In genomic region chr19:43385451-43385850, GRCm38 (mm10) we compare ENCODE assay signal across 11 mouse cellular contexts. TPM values are rescaled to one million over a fixed set of nuclear protein-coding genes. Genes with fewer than 3 reads are reported as not detected.
DNase-seq lines count a peak whose midpoint lies in the region; ATAC-seq and TF ChIP-seq lines count a peak whose summit lies in the region.
"Had no signal": no experiment of that assay in that cellular context is flagged by ENCODE, and none has a peak within 500 bp of the region (broad histone marks: within the 10 kb centered on the region; RNA-seq: fewer than 3 reads in every experiment).

No protein-coding gene starts in this region.

- no peak for DNase-seq in heart, postnatal 36 days
- DNase-seq in hindbrain, postnatal 0 days (ENCODE audit: low spot score) = no peak
- DNase-seq in neural tube, embryonic 10.5 days (ENCODE audit: extremely low spot score, low spot score) = peak; percentile 33
- DNase-seq in thymus, postnatal 25 days = no peak
- no peak for DNase-seq in left cerebral cortex, postnatal 25 days (ENCODE audit: low spot score in 2 of 2)
- no peak for DNase-seq in layer of hippocampus, adult 18-20 months (ENCODE audit: low spot score in 2 of 2)

- H3K27me3 ChIP-seq in heart, embryonic 16.5 days (ENCODE audit: control insufficient read depth, insufficient read depth, low read length) = peaks cover 58% of the 10 kb centered on the region
- peaks cover 43% of the 10 kb centered on the region for H3K27me3 ChIP-seq in embryonic facial prominence, embryonic 12.5 days
- peaks cover 60% of the 10 kb centered on the region for H3K27me3 ChIP-seq in hindbrain, postnatal 0 days (ENCODE audit: insufficient read depth, low read length)

- intact Hi-C loops in heart, postnatal 36 days (cut with DNase I) = loop anchor here (10.0 kb wide), 1 partner anchor 229 kb away; the partner anchor contains the start of gene Nkx2-3
- intact Hi-C loops in left cerebral cortex, postnatal 25 days (cut with DNase I) = loop anchor here (10.0 kb wide), 1 partner anchor 229 kb away; the partner anchor contains the start of gene Nkx2-3

- no peak for TF ChIP-seq CTCF in hindbrain, postnatal 0 days (IDR thresholded peaks at IDR 0.05; ENCODE audit: low read depth)

- H3K36me3 ChIP-seq in heart, embryonic 16.5 days (ENCODE audit: control insufficient read depth, insufficient read depth) = no peaks in the 10 kb centered on the region
- no peaks in the 10 kb centered on the region for H3K36me3 ChIP-seq in embryonic facial prominence, embryonic 12.5 days
- no peaks in the 10 kb centered on the region for H3K36me3 ChIP-seq in hindbrain, postnatal 0 days (ENCODE audit: insufficient read depth, low read length)

- H3K9ac ChIP-seq in heart, embryonic 16.5 days (ENCODE audit: low read length) = no peak overlapping the region
- peak overlapping the region; percentile 67 for H3K9ac ChIP-seq in embryonic facial prominence, embryonic 12.5 days
- H3K9ac ChIP-seq in hindbrain, postnatal 0 days (replicated peaks; ENCODE audit: low read length) = no peak overlapping the region

- WGBS in heart, embryonic 16.5 days = 6% methylated on average over 13 of the region's 13 CpGs
- WGBS in embryonic facial prominence, embryonic 12.5 days = under 1% methylated on average over 13 of the region's 13 CpGs
- 3% methylated on average over 13 of the region's 13 CpGs for WGBS in hindbrain, postnatal 0 days

- peak overlapping the region; percentile 52 for H3K4me3 ChIP-seq in heart, embryonic 16.5 days (ENCODE audit: low read length)
- peak overlapping the region; percentile 48 for H3K4me3 ChIP-seq in embryonic facial prominence, embryonic 12.5 days
- peak overlapping the region; percentile 33 for H3K4me3 ChIP-seq in hindbrain, postnatal 0 days (ENCODE audit: low read length)

- peak overlapping the region; percentile 72 for H3K4me2 ChIP-seq in heart, embryonic 16.5 days (ENCODE audit: low read depth, low read length)
- H3K4me2 ChIP-seq in embryonic facial prominence, embryonic 12.5 days (replicated peaks) = peak overlapping the region; percentile 62
- H3K4me2 ChIP-seq in hindbrain, postnatal 0 days (ENCODE audit: low read depth, low read length) = peak overlapping the region; percentile 54

- ATAC-seq in heart, embryonic 16.5 days (replicated peaks; ENCODE audit: extremely low read depth, insufficient read depth, low FRiP score) = no peak
- ATAC-seq in embryonic facial prominence, embryonic 12.5 days (ENCODE audit: insufficient number of reproducible peaks, insufficient read depth, low FRiP score, low TSS enrichment) = no peak
- no peak for ATAC-seq in hindbrain, postnatal 0 days

- H3K27ac ChIP-seq in heart, embryonic 16.5 days (ENCODE audit: low read length) = no peak overlapping the region
- 0 out of 2 replicates have a peak overlapping the region, but pooled peaks have one; percentile 84 for H3K27ac ChIP-seq in embryonic facial prominence, embryonic 12.5 days
- H3K27ac ChIP-seq in hindbrain, postnatal 0 days = no peak overlapping the region
- H3K27ac ChIP-seq: layer of hippocampus, adult 2 months had no signal

- H3K4me1 ChIP-seq in heart, embryonic 16.5 days (ENCODE audit: control insufficient read depth, insufficient read depth, low read length) = peaks cover 22% of the 10 kb centered on the region
- peaks cover 11% of the 10 kb centered on the region; the same call in 1 of the 2 replicates for H3K4me1 ChIP-seq in embryonic facial prominence, embryonic 12.5 days
- 0 out of 2 replicates have a peak, but pooled peaks cover 6% of the 10 kb centered on the region for H3K4me1 ChIP-seq in hindbrain, postnatal 0 days (ENCODE audit: insufficient read depth, low read length)

- no peaks in the 10 kb centered on the region for H3K9me3 ChIP-seq in heart, embryonic 16.5 days (replicated peaks; ENCODE audit: control insufficient read depth, low read length)
- H3K9me3 ChIP-seq in embryonic facial prominence, embryonic 12.5 days = no peaks in the 10 kb centered on the region
- H3K9me3 ChIP-seq in hindbrain, postnatal 0 days (ENCODE audit: low read length) = no peaks in the 10 kb centered on the region
- H3K9me3 ChIP-seq: megakaryocyte, embryonic 14.5 days had no signal

RNA-seq across cellular contexts. Expression of gene Hpse2, which starts 2.7 kb away (rescaled TPM):
- polyA plus RNA-seq in heart, embryonic 16.5 days (2015; fragmentation: Nextera tagmentation; extraction: Ambion mirVana) = 0.96 and 0.99 TPM in 2 replicates
- under 1 TPM in 1 of 2 experiments, not detected in 1; 0.14 TPM for total RNA-seq in heart, postnatal 36 days (2021)
- polyA plus RNA-seq in embryonic facial prominence, embryonic 12.5 days (2016; fragmentation: Nextera tagmentation; extraction: Ambion mirVana) = 12.4 and 14.9 TPM in 2 replicates
- 0.07 and 0.26 TPM in 2 replicates for total RNA-seq in hindbrain, postnatal 0 days (2014; rRNA removed)
- 0.15 and 0.19 TPM in 2 replicates for polyA plus RNA-seq in hindbrain, postnatal 0 days (2015; fragmentation: Nextera tagmentation; extraction: Ambion mirVana)
- under 1 TPM in 1 of 2 experiments, not detected in 1; 0.37 TPM for total RNA-seq in left cerebral cortex, postnatal 25 days (2021)
- under 1 TPM; 0.15 to 0.20 TPM for total RNA-seq in layer of hippocampus, adult 18-20 months (2021)
- polyA plus RNA-seq: spleen, adult 2 months had no signal

RNA-seq across cellular contexts. Expression of gene Cnnm1, which starts 54.8 kb away (rescaled TPM):
- 0.07 and 0.08 TPM in 2 replicates for polyA plus RNA-seq in heart, embryonic 16.5 days (2015; fragmentation: Nextera tagmentation; extraction: Ambion mirVana)
- not detected for total RNA-seq in heart, postnatal 36 days (2021)
- 1.00 and 1.5 TPM in 2 replicates for polyA plus RNA-seq in embryonic facial prominence, embryonic 12.5 days (2016; fragmentation: Nextera tagmentation; extraction: Ambion mirVana)
- 8.2 and 9.6 TPM in 2 replicates for total RNA-seq in hindbrain, postnatal 0 days (2014; rRNA removed)
- polyA plus RNA-seq in hindbrain, postnatal 0 days (2015; fragmentation: Nextera tagmentation; extraction: Ambion mirVana) = 2.5 and 3.4 TPM in 2 replicates
- total RNA-seq in left cerebral cortex, postnatal 25 days (2021) = 10 to 100 TPM; 95.3 to 98.9 TPM
- total RNA-seq in layer of hippocampus, adult 18-20 months (2021) = 100 to 1,000 TPM; 116 TPM
